Mouse (Mus musculus) neural tube, embryonic 10.5 days (tissue): ENCODE measurements at regions not wholly inside any gene's neighbourhood (a gene's known extent, or its start where the extent isn't known, plus 50 kb on each side); places are given as distances from the start of the nearest gene placed in this dataset.

Source experiments
- DNase-seq: peaks from one replicate; pipeline ENCODE4 v3.0.0-alpha.2; 2017; ENCODE audit warnings: low spot score; ENCODE audit errors: extremely low spot score

DNA sequence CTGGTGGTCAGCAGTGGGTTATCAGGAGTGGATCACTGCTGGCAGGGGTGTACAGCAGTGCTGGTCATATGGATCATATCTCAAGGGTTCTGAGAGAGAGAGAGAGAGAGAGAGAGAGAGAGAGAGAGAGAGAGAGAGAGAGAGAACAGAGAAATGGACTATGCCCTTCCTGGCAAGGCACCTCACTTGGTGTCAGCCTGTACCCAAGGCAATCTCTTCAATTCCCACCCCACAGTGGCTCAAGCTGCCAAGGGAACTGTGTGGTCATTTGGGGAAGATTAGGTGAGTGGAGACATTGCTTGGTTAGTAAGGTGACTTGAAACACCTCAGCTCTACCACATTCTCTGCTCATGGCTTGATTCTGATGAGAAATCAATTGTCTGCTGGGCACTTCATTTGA is 80.8 kb upstream of the Agap1 start:
- no peak for DNase-seq

DNA sequence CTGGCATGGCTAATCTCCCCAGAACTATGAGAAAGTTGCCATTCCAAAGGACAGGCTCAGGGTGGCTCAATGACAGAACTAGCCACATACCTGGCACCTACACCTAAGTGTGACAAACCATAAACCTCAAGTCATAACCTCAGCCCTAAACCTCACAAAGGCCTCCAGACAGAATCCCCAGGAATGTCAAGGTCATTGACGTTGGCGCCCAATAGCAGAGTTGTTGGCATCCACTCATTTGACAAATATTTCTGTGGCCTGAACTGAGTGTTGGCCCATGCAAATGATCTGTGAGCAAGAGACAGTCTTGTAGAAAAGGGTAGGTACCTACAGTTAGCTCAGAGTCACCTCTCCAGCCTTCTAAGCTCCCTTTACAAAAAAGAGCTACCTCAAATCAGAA is 80.3 kb upstream of the Agap1 start:
- DNase-seq, result no peak

GRCm38 (mm10) chr1:89382021-89382420 is 72.6 kb upstream of the Agap1 start:
- no peak for DNase-seq

- no peak for DNase-seq
Measured at GRCm38 (mm10) chr1:89385111-89385510, 69.5 kb upstream of the Agap1 start.

DNA sequence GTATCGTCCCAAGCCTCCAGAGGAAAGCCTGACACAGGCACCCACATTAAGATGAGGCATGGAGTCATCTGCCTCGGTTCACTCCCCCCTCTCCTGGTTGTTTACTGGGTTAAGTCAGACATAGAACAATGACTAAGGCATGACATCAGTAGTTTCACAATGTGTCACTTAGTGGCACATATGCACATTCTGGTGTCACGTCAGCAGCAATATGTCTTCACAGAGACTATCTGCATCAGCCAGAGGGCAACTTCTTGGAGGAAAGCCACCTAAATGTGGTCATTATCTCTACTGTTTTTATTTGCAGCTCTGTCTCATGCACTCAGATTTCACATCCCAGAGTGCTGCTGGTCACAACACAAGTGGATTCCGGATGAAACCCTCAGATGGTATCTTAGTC is 61.9 kb upstream of the Agap1 start:
- no peak for DNase-seq

DNA sequence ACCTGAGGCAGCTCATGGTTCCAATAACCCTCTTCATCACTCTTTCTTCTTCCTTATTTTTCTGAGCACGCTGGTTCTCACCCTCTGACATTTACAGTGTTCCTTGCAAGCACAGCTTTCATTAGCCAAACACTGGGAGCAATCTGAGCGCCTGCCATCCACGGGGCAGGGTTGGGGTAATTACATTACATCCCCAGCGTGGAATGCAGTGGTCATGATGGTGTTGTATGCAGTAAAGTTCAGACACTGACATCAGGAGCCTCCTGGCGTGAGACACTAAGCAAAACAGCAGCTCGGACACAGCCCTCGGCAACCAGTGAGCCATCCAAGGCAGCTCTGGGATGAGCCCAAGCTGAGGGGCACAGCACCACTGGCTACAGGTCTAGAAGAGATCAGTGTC is 60.1 kb upstream of the Agap1 start:
- no peak for DNase-seq

GRCm38 (mm10) chr1:89400734-89401202 is 53.8 kb upstream of the Agap1 start:
- peak; percentile 59 for DNase-seq

GRCm38 (mm10) chr1:89402513-89403210 is 51.9 kb upstream of the Agap1 start:
- no peak for DNase-seq

DNA sequence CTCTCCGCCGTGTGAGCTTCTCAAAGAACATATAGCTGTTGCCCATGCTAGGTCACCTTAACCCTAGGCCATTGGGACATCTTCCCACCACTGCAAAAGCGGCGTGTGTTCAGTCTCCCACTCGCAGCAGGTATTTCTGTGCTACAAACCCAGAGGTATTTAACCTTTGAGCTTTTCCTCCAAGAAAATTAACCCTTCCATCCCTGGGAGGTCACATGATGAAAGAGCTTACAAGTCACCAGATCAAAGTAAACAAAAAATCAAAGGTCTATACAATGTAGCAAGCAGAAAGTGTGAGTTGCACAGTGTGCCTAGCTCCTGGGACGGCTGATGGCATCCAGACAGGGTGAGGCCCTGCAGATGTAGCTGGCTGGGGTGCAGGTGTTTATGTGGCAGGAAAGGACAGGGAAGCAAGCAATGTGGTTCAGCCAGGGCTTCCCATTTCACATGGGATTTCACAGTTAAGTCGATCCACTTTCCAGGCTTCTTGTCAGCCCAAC is 51.0 kb upstream of the Agap1 start:
- no peak for DNase-seq
